Mouse (Mus musculus): ENCODE data around the gene Hoxb6.

GRCm38 (mm10) chr11:96278324-96278723, 14.0 kb upstream of the Hoxb6 start:
- TF ChIP-seq CTCF (IDR thresholded peaks at IDR 0.05; ENCODE audit: borderline replicate concordance, control insufficient read depth, extremely low read depth, insufficient read depth, low read length, poor library complexity) (no peak), POLR2A (IDR thresholded peaks at IDR 0.05; ENCODE audit: control insufficient read depth, extremely low read depth, insufficient read depth, low read length, poor library complexity) (no peak)
